Mouse (Mus musculus) hindbrain, embryonic 10.5 days (tissue): Measurements from ENCODE around the gene Dennd5a. TPM values are rescaled to one million over a fixed set of nuclear protein-coding genes. Genes with fewer than 3 reads are reported as not detected.

Experiments used
- polyA plus RNA-seq: library from polyadenylated mRNA; unstranded; fragments of >200 nt; fragmentation: Nextera tagmentation; extraction: Ambion mirVana; gene quantifications from 2 replicates; pipeline ENCODE4 v1.2.1, GENCODE M21; 2016

The Dennd5a gene
- polyA plus RNA-seq, 1 experiment from 2014 or later: 28.8 TPM

Other genes with a start within 250 kb of the Dennd5a start
- 0.16 and 0.73 TPM in 2 replicates for gene BC051019, start 236.6 kb downstream of the Dennd5a start, polyA plus RNA-seq
- gene Ascl3, start 228.7 kb downstream of the Dennd5a start, polyA plus RNA-seq: 0.24 and 0.25 TPM in 2 replicates
- gene Tmem9b, start 207.6 kb downstream of the Dennd5a start, polyA plus RNA-seq: 40.5 and 53.2 TPM in 2 replicates
- 0.68 and 0.86 TPM in 2 replicates for gene Nrip3, start 178.4 kb downstream of the Dennd5a start, polyA plus RNA-seq
- gene Scube2, start 94.8 kb downstream of the Dennd5a start, polyA plus RNA-seq: 4.7 and 5.8 TPM in 2 replicates
- gene Tmem41b, start 26.5 kb upstream of the Dennd5a start, polyA plus RNA-seq: 65.7 and 75.1 TPM in 2 replicates
- gene Ipo7, start 57.8 kb upstream of the Dennd5a start, polyA plus RNA-seq: 41.1 and 52.5 TPM in 2 replicates
- 23.8 and 25.9 TPM in 2 replicates for gene Zfp143, start 100.7 kb upstream of the Dennd5a start, polyA plus RNA-seq
- 24.0 and 28.2 TPM in 2 replicates for gene Wee1, start 161.6 kb upstream of the Dennd5a start, polyA plus RNA-seq